Mouse (Mus musculus): Measurements from ENCODE around the gene Zscan4b.
"Not testable (repeated sequence)": the region's sequence is repeated elsewhere in the genome, so short reads cannot be mapped to it uniquely, and the experiment has no call there.

Zscan4b gene

GRCm38 (mm10) chr7:10904950-10905349, at the start of gene Zscan4b:
Zscan4b (minus strand) TSS chr7:10905050.
- DNase-seq (ENCODE audit: low spot score in 2 of 2) = not testable (repeated sequence)
